ENCODE assay signal across 22 mouse cellular contexts in the genomic region with DNA sequence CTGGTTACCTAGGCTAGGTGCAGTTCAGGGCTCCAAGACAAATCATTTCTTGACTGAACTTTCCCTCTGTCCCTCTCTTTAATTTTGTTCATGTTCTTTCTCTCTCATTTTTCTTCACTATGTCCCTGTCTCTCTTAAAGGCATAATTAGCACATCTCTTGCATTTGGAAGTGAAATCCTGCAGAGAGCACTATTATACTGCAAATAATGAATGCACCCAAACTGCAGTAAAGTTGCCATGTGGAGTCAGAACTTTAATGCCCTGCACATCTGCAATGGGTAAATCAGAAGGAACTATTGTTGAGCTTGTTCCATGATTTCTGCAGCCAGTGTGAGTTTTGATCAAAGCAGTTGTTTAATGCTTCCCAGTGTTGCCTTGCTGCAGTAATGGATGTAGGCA.
DNase-seq lines count a peak whose midpoint lies in the region; ATAC-seq and TF ChIP-seq lines count a peak whose summit lies in the region.
"Had no signal": no experiment of that assay in that cellular context is flagged by ENCODE, and none has a peak within 500 bp of the region (broad histone marks: within the 10 kb centered on the region; RNA-seq: fewer than 3 reads in every experiment).

No protein-coding gene starts in this region.

- no peak overlapping the region for H3K27ac ChIP-seq in kidney, postnatal 0 days
- no peak overlapping the region for H3K27ac ChIP-seq in stomach, postnatal 0 days (replicated peaks)
- no peak overlapping the region for H3K27ac ChIP-seq in cerebellum, adult 2 months (ENCODE audit: insufficient read depth, low read length)
- H3K27ac ChIP-seq: embryonic facial prominence, embryonic 15.5 days; forebrain, embryonic 10.5 days; forebrain, embryonic 15.5 days; heart, adult 2 months; heart, embryonic 15.5 days had no signal

- H3K9me3 ChIP-seq in kidney, postnatal 0 days (replicated peaks; ENCODE audit: low read length), result no peaks in the 10 kb centered on the region
- H3K9me3 ChIP-seq in stomach, postnatal 0 days (ENCODE audit: control insufficient read depth, low read length), result no peaks in the 10 kb centered on the region
- H3K9me3 ChIP-seq: embryonic facial prominence, embryonic 15.5 days; forebrain, embryonic 10.5 days; forebrain, embryonic 15.5 days; heart, embryonic 15.5 days had no signal

- H3K9ac ChIP-seq in kidney, postnatal 0 days (ENCODE audit: low read depth, low read length), result no peak overlapping the region
- H3K9ac ChIP-seq in stomach, postnatal 0 days (ENCODE audit: low read length), result no peak overlapping the region
- H3K9ac ChIP-seq: embryonic facial prominence, embryonic 15.5 days; forebrain, embryonic 15.5 days; heart, embryonic 15.5 days had no signal

- no peak for TF ChIP-seq EP300 in stomach, postnatal 0 days (optimal IDR thresholded peaks at IDR 0.05)

- ATAC-seq in kidney, postnatal 0 days (replicated peaks; ENCODE audit: low FRiP score, low read depth), result no peak
- no peak for ATAC-seq in stomach, postnatal 0 days (ENCODE audit: low FRiP score, low TSS enrichment)
- ATAC-seq: activated CD4-positive, CD25-positive, alpha-beta regulatory T cell, adult 4 months; forebrain, embryonic 15.5 days; Patski had no signal

- intact Hi-C loops in heart, postnatal 25 days (cut with DNase I), result no loop called here

- peak; percentile 29; the same call in 1 of the 2 replicates for TF ChIP-seq CTCF in kidney, postnatal 0 days (IDR thresholded peaks at IDR 0.05; ENCODE audit: low read depth)
- peak; percentile 40 for TF ChIP-seq CTCF in stomach, postnatal 0 days (IDR thresholded peaks at IDR 0.05; ENCODE audit: low read depth)
- TF ChIP-seq CTCF in cerebellum, adult 2 months (IDR thresholded peaks at IDR 0.05; ENCODE audit: borderline replicate concordance, insufficient read depth, low read depth, low read length), result no peak

- DNase-seq in heart, adult 11 months, result peak; percentile 24
- DNase-seq in heart, postnatal 25 days (ENCODE audit: low spot score), result no peak
- peak; percentile 14 for DNase-seq in kidney, postnatal 0 days (ENCODE audit: low spot score)
- no peak for DNase-seq in kidney, adult 8-10 months
- peak; percentile 55 for DNase-seq in NIH3T3 (ENCODE audit: low read depth)
- DNase-seq in stomach, postnatal 0 days (ENCODE audit: low spot score), result no peak
- no peak for DNase-seq in cerebellum, adult 2 months
- DNase-seq: adrenal gland, postnatal 14 days; cerebellum, adult 8-10 months; cerebellum, postnatal 14 days; embryo, embryonic 11 days; gastrocnemius, postnatal 10 days; heart, adult 2 months; heart, postnatal 14 days had no signal

- no peaks in the 10 kb centered on the region for H3K36me3 ChIP-seq in kidney, postnatal 0 days (ENCODE audit: insufficient read depth, low read length)
- H3K36me3 ChIP-seq in stomach, postnatal 0 days (ENCODE audit: control insufficient read depth, insufficient read depth, low read length), result no peaks in the 10 kb centered on the region
- H3K36me3 ChIP-seq: embryonic facial prominence, embryonic 15.5 days; forebrain, embryonic 10.5 days; forebrain, embryonic 15.5 days; heart, embryonic 15.5 days had no signal

- TF ChIP-seq POLR2A in cerebellum, adult 2 months (IDR thresholded peaks at IDR 0.05; ENCODE audit: borderline replicate concordance, insufficient read depth, low read length), result no peak

- no peak overlapping the region for H3K4me2 ChIP-seq in kidney, postnatal 0 days (ENCODE audit: low read length)
- no peak overlapping the region for H3K4me2 ChIP-seq in stomach, postnatal 0 days (replicated peaks; ENCODE audit: low read depth)
- H3K4me2 ChIP-seq: embryonic facial prominence, embryonic 15.5 days; forebrain, embryonic 15.5 days; heart, embryonic 11.5 days; heart, embryonic 15.5 days had no signal

- H3K4me3 ChIP-seq in kidney, postnatal 0 days (replicated peaks; ENCODE audit: low read depth, low read length), result no peak overlapping the region
- no peak overlapping the region for H3K4me3 ChIP-seq in stomach, postnatal 0 days (ENCODE audit: low read depth, low read length)
- no peak overlapping the region for H3K4me3 ChIP-seq in cerebellum, adult 2 months (replicated peaks; ENCODE audit: insufficient read depth, low read depth, low read length)
- H3K4me3 ChIP-seq: embryonic facial prominence, embryonic 15.5 days; erythroblast, embryonic 14.5 days; forebrain, embryonic 10.5 days; forebrain, embryonic 15.5 days; heart, adult 2 months; heart, embryonic 15.5 days had no signal

- H3K4me1 ChIP-seq in kidney, postnatal 0 days (replicated peaks; ENCODE audit: insufficient read depth, low read length), result no peaks in the 10 kb centered on the region
- H3K4me1 ChIP-seq in stomach, postnatal 0 days (replicated peaks; ENCODE audit: control insufficient read depth, insufficient read depth), result no peaks in the 10 kb centered on the region
- H3K4me1 ChIP-seq in cerebellum, adult 2 months (ENCODE audit: control insufficient read depth, insufficient read depth, low read length), result no peaks in the 10 kb centered on the region
- H3K4me1 ChIP-seq: embryonic facial prominence, embryonic 15.5 days; forebrain, embryonic 10.5 days; forebrain, embryonic 15.5 days; heart, embryonic 15.5 days had no signal

- no peaks in the 10 kb centered on the region for H3K27me3 ChIP-seq in kidney, postnatal 0 days (ENCODE audit: insufficient read depth, low read length)
- no peaks in the 10 kb centered on the region for H3K27me3 ChIP-seq in stomach, postnatal 0 days (ENCODE audit: control insufficient read depth, insufficient read depth, low read length)
- no peaks in the 10 kb centered on the region for H3K27me3 ChIP-seq in cerebellum, adult 2 months (ENCODE audit: control insufficient read depth, insufficient read depth, low read length)
- H3K27me3 ChIP-seq: embryonic facial prominence, embryonic 15.5 days; forebrain, embryonic 15.5 days; heart, embryonic 15.5 days had no signal

Comparison
In these comparisons a context has a peak if more than half of its experiments do, and no peak if none do; other contexts are left out.
1. DNase-seq: peak in heart, adult 11 months (single experiment), kidney, postnatal 0 days (single experiment) and NIH3T3 (single experiment); none in heart, postnatal 25 days (single experiment), kidney, adult 8-10 months (0 of 2), stomach, postnatal 0 days (single experiment) and cerebellum, adult 2 months (0 of 2).